Mouse (Mus musculus) neutrophil, adult 59 days (primary cell): ENCODE results near the gene Pex12. TPM values are rescaled to one million over a fixed set of nuclear protein-coding genes. Genes with fewer than 3 reads are reported as not detected.

Experiments
- total RNA-seq, 2 experiments: library from RNA; stranded (reverse); gene quantifications; 1 replicate in 1 of 2; 2 replicates in 1 of 2; pipeline ENCODE4 v1.2.4; 2023

Gene Pex12
- total RNA-seq = 1 to 10 TPM; 5.9 to 7.1 TPM

GRCm38 (mm10) chr11:83302526-83303251 is at the start of gene Pex12:
Gene Pex12 (minus strand): TSS chr11:83302586.

DNA sequence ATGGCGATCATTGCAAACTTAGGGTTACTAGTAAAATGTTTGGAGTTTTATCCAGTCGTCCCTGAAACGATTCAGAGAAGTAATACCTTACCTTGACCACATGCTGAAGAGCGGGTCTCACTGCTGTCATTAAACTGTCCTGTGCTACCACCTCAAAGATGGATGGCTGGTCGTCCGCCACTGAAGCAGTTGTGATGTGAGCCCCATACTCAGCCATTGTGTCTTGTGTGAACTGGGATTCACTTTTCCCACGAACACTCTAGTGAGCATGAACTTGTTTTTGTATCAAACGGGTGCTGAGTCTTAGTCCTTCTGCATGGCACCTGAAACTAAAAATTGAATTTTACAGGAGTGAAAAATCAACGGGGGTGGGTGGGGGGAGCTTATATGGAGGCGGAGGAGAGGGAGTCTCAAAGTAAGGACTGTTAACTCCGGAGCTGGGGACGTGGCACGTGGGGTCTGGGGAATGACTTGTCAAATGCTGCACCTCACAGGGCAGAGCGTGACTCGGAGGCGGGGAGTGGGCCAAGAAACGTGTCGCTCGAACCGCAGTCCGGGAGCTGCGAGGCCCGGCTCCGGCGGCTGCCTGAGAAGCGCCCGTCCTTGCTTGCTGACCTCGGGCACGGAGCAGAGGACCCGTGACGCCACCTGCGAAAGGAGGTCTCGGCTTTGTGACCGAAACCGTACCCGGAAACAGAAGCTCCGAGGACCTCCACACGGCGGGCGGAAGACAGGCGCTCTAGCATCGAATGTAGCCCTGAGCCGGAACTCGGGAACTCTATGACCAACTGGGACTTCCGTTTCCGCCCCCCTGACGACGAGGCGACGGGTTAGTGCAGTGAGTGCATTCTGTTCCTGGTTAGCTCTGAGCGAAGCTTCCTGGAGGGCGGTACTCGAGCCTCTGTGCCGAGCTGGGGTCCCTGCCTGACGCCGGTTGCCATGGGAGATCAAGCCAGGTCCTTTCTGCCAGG is 3.9 kb downstream of the Pex12 start, which contains the start of gene Ap2b1:
Gene Ap2b1, plus strand, starts transcription at position 800 of the 971 bp plus-strand sequence.

DNA sequence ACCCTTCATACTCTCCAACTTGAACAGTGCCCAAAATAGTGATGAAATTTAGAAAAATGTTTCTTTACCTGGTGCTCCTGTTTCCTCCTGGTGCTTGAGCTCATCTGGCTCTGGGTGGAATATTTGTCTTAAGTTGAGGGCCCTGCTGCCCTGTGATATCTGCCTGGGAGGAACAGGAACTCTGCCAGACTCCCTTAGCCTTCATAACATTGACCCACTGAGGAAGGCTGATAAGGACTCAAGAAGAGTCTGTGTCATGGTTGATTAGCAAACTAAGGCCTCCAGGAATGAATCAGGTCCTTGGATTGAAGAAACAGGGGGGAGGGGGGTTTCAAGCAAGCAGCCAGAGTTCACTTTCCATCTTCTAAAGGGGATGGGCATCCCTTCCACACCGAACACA is 15.8 kb downstream of the Pex12 start, which contains the start of gene Slfn14:
Gene Slfn14, minus strand, starts transcription at position 161 of the 400 bp plus-strand sequence.

Other genes with a start within 250 kb of the Pex12 start
- gene Slfn2, start 237.5 kb downstream of the Pex12 start, total RNA-seq = 100 to 1,000 TPM; 344 to 353 TPM
- gene Slfn1, start 185.7 kb downstream of the Pex12 start, total RNA-seq = 100 to 1,000 TPM; 117 to 118 TPM
- 100 to 1,000 TPM; 335 to 391 TPM for gene Slfn4, start 127.4 kb downstream of the Pex12 start, total RNA-seq
- 10 to 100 TPM; 43.7 to 48.5 TPM for gene Slfn3, start 111.3 kb downstream of the Pex12 start, total RNA-seq
- gene Slfn14, start 15.9 kb downstream of the Pex12 start, total RNA-seq = under 1 TPM; 0.49 to 0.51 TPM
- 10 to 100 TPM; 75.2 to 89.5 TPM for gene Ap2b1, start 3.6 kb downstream of the Pex12 start, total RNA-seq
- under 1 TPM in 1 of 2 experiments, not detected in 1; 0.49 TPM for gene Rasl10b, start 106.6 kb upstream of the Pex12 start, total RNA-seq
- under 1 TPM in 1 of 2 experiments, not detected in 1; 0.13 TPM for gene Gas2l2, start 126.9 kb upstream of the Pex12 start, total RNA-seq
- gene 1700020L24Rik, start 135.1 kb upstream of the Pex12 start, total RNA-seq = 10 to 100 TPM; 46.4 to 53.4 TPM
- gene Mmp28, start 160.5 kb upstream of the Pex12 start, total RNA-seq = 1 to 10 TPM; 1.4 to 2.2 TPM
- 10 to 100 TPM; 73.5 to 74.1 TPM for gene Taf15, start 170.5 kb upstream of the Pex12 start, total RNA-seq
- not detected for gene Heatr9, start 219.6 kb upstream of the Pex12 start, total RNA-seq
- 1 to 10 TPM in 1 of 2 experiments, under 1 TPM in 1; 0.82 to 1.2 TPM for gene Ccl5, start 227.9 kb upstream of the Pex12 start, total RNA-seq